8 mouse cellular contexts compared by ENCODE assay signal in genomic region chr16:72028798-72029197, GRCm38 (mm10).
DNase-seq lines count a peak whose midpoint lies in the region; ATAC-seq and TF ChIP-seq lines count a peak whose summit lies in the region.

No protein-coding gene starts in this region.

- peaks cover 6% of the 10 kb centered on the region; the same call in 1 of the 2 replicates for H3K4me1 ChIP-seq in megakaryocyte, embryonic 14.5 days
- H3K4me1 ChIP-seq in intestine, embryonic 14.5 days (replicated peaks; ENCODE audit: control insufficient read depth, insufficient read depth, low read length) = peaks cover 11% of the 10 kb centered on the region
- no peaks in the 10 kb centered on the region for H3K4me1 ChIP-seq in midbrain, postnatal 0 days (ENCODE audit: insufficient read depth, low read length)

- peaks cover 22% of the 10 kb centered on the region for H3K27me3 ChIP-seq in megakaryocyte, embryonic 14.5 days (replicated peaks)
- peaks cover 38% of the 10 kb centered on the region for H3K27me3 ChIP-seq in intestine, embryonic 14.5 days (replicated peaks; ENCODE audit: control insufficient read depth, insufficient read depth, low read length)
- H3K27me3 ChIP-seq in midbrain, postnatal 0 days (ENCODE audit: insufficient read depth, low read length) = no peaks in the 10 kb centered on the region

- H3K9me3 ChIP-seq in megakaryocyte, embryonic 14.5 days = no peaks in the 10 kb centered on the region
- no peaks in the 10 kb centered on the region for H3K9me3 ChIP-seq in intestine, embryonic 14.5 days (ENCODE audit: control insufficient read depth, low read length)
- no peaks in the 10 kb centered on the region for H3K9me3 ChIP-seq in midbrain, postnatal 0 days (ENCODE audit: low read length)

- peak overlapping the region; percentile 66 for H3K4me2 ChIP-seq in intestine, embryonic 14.5 days (ENCODE audit: low read length)
- peak overlapping the region; percentile 72 for H3K4me2 ChIP-seq in midbrain, postnatal 0 days (ENCODE audit: low read depth, low read length, poor library complexity, severe bottlenecking)

- DNase-seq in cerebellum, postnatal 25 days = peak; percentile 33 to 36
- DNase-seq in cerebellum, adult 9-11 months = no peak
- DNase-seq in intestine, embryonic 14.5 days (ENCODE audit: low spot score) = peak; percentile 61
- DNase-seq in midbrain, postnatal 0 days (ENCODE audit: low spot score) = peak; percentile 65
- DNase-seq in urinary bladder, postnatal 10 days (ENCODE audit: low spot score) = no peak
- DNase-seq in kidney, adult 18-20 months = no peak

- ATAC-seq in megakaryocyte, adult 5-6 weeks (ENCODE audit: poor library complexity, severe bottlenecking) = no peak
- no peak for ATAC-seq in intestine, embryonic 14.5 days (replicated peaks; ENCODE audit: low FRiP score, low TSS enrichment, low read depth)
- peak; percentile 73 for ATAC-seq in midbrain, postnatal 0 days (ENCODE audit: low FRiP score)

- no peak overlapping the region for H3K9ac ChIP-seq in intestine, embryonic 14.5 days (ENCODE audit: low read length)
- H3K9ac ChIP-seq in midbrain, postnatal 0 days (replicated peaks; ENCODE audit: low read length, poor library complexity, severe bottlenecking) = peak overlapping the region; percentile 84

- H3K27ac ChIP-seq in intestine, embryonic 14.5 days (ENCODE audit: low read depth) = no peak overlapping the region
- peak overlapping the region; percentile 86 for H3K27ac ChIP-seq in midbrain, postnatal 0 days (ENCODE audit: low read depth, low read length)

- WGBS in intestine, embryonic 14.5 days = 1% methylated on average over 18 of the region's 18 CpGs
- WGBS in midbrain, postnatal 0 days = 1% methylated on average over 18 of the region's 18 CpGs

- no peaks in the 10 kb centered on the region for H3K36me3 ChIP-seq in megakaryocyte, embryonic 14.5 days (replicated peaks; ENCODE audit: low read length)
- H3K36me3 ChIP-seq in intestine, embryonic 14.5 days (ENCODE audit: control insufficient read depth, insufficient read depth, low read length) = no peaks in the 10 kb centered on the region
- no peaks in the 10 kb centered on the region for H3K36me3 ChIP-seq in midbrain, postnatal 0 days (ENCODE audit: insufficient read depth, low read length)

- peak; percentile 0; the same call in 1 of the 2 replicates for TF ChIP-seq CTCF in midbrain, postnatal 0 days (IDR thresholded peaks at IDR 0.05)

- H3K4me3 ChIP-seq in megakaryocyte, embryonic 14.5 days (replicated peaks) = peak overlapping the region; percentile 50
- peak overlapping the region; percentile 43 for H3K4me3 ChIP-seq in intestine, embryonic 14.5 days (ENCODE audit: low read depth, low read length)
- peak overlapping the region; percentile 69 for H3K4me3 ChIP-seq in midbrain, postnatal 0 days (ENCODE audit: low read depth, low read length)

Comparison
In these comparisons a context has a peak if more than half of its experiments do, and no peak if none do; other contexts are left out.
1. DNase-seq: peak in cerebellum, postnatal 25 days (2 of 2), intestine, embryonic 14.5 days (single experiment) and midbrain, postnatal 0 days (single experiment); none in cerebellum, adult 9-11 months (single experiment), urinary bladder, postnatal 10 days (single experiment) and kidney, adult 18-20 months (single experiment).
2. Peak in every context shown above with its lines, with median percentiles within 50 percentile points of each other: H3K4me3 ChIP-seq.